Mouse (Mus musculus): ENCODE results near the gene Ust. TPM values are rescaled to one million over a fixed set of nuclear protein-coding genes. Genes with fewer than 3 reads are reported as not detected.

Gene Ust
- total and polyA plus RNA-seq, 3 experiments: not detected

DNA sequence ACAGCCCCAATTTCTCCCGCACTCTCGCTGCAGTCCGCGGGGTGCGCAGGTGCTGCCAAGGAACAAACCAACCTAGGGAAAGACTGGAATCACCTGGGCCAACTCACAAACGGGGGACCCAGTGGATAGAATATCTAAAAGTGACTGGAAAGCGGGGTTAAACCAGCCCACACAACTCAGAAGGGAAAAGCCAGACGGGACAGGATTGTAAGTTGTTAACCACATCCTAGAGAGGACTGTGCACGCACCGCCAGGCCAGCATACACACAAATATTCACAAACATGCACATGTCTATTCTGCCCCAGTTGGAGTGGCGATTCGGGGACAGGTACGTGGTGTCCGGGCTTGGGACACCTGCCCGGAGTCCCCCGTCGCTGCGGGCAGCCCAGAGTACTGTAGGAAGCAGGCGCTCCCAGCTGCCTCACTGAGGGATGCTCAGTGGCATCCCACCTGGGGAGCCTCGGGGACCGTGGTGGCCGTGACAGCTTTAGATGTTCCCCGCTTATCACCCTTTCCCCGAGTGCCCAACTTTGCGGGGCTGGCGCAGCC lies 959 bp downstream of the Ust start:
- H3K36me3 ChIP-seq (replicated peaks in 1 of 2; ENCODE audit: control insufficient read depth in 1 of 2, insufficient read depth in 1 of 2, low read length in 1 of 2): no peaks in the 10 kb centered on the region
- no peak overlapping the region for H3K27ac ChIP-seq (ENCODE audit: insufficient read depth, low read depth)
- peaks cover 0 to 4% of the 10 kb centered on the region in 2 experiments; a peak in 2 of 4 replicates for H3K4me1 ChIP-seq (ENCODE audit: control insufficient read depth in 1 of 2, insufficient read depth in 2 of 2)
- in situ Hi-C loops (cut with MboI; ENCODE audit: low pct_ligation_motif_present, low pct_unique_long_range_greater_than_20kb, low sequenced_read_pairs): no loop called here
- no peak for DNase-seq (ENCODE audit: extremely low read depth)
- no peaks in the 10 kb centered on the region for H3K27me3 ChIP-seq (replicated peaks)
- no peak overlapping the region for H3K4me3 ChIP-seq (replicated peaks in 1 of 3; ENCODE audit: low read depth in 2 of 3, low read length in 2 of 3, poor library complexity in 1 of 3)
- dilution Hi-C loops (cut with MboI; ENCODE audit: extremely low pct_ligation_motif_present, extremely low pct_unique_long_range_greater_than_20kb, low sequenced_read_pairs): no loop called here
- no peaks in the 10 kb centered on the region for H3K79me2 ChIP-seq (replicated peaks; ENCODE audit: control insufficient read depth, extremely low read depth, insufficient read depth, poor library complexity, severe bottlenecking)
- H3K9me3 ChIP-seq (replicated peaks; ENCODE audit: low read length): peaks cover 11% of the 10 kb centered on the region
- TF ChIP-seq UBTF (IDR thresholded peaks at IDR 0.05; ENCODE audit: low read depth, low read length): no peak
- no peak overlapping the region for H3K9ac ChIP-seq (ENCODE audit: insufficient read depth, low read depth)
- H3K4me2 ChIP-seq (ENCODE audit: insufficient read depth, low read depth, poor library complexity, severe bottlenecking): no peak overlapping the region

DNA sequence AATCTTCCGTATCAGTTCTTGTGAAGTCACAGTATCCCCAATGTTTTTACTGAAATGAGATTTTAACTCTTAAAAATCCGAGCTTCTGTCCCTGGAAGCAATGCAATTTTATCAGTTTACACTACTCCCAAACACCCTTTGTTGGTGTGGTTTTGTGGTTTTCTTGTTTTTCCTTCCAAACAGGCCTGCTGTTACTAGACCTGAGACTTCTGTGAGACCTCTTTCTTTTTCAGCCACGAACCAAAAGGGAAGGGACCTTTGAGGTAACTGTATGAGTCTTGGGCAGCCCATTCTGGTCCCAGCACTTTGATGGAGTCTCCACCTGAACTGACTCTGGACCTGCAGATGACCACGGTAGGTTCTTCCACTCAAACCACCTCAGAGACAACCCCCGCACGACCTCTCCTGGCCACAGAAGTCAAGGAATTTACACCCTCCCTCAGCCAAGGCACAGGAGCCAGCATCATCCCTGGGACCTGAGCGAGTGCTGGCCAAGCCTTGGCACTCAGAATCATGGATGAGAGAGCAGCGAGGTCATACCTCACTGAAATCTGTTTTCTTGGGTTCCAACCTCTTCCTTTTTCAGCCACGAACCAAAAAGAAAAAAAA lies 1.6 kb downstream of the Ust start:
- no peak for DNase-seq (ENCODE audit: extremely low read depth)
- in situ Hi-C loops (cut with MboI; ENCODE audit: low pct_ligation_motif_present, low pct_unique_long_range_greater_than_20kb, low sequenced_read_pairs) (no loop called here), dilution Hi-C loops (cut with MboI; ENCODE audit: extremely low pct_ligation_motif_present, extremely low pct_unique_long_range_greater_than_20kb, low sequenced_read_pairs) (no loop called here)
- Histone ChIP-seq H3K36me3 (replicated peaks in 1 of 2; ENCODE audit: control insufficient read depth in 1 of 2, insufficient read depth in 1 of 2, low read length in 1 of 2) (no peaks in the 10 kb centered on the region), H3K9ac (ENCODE audit: insufficient read depth, low read depth) (no peak overlapping the region), H3K4me1 (ENCODE audit: control insufficient read depth in 1 of 2, insufficient read depth in 2 of 2) (peaks cover 0 to 4% of the 10 kb centered on the region in 2 experiments; a peak in 2 of 4 replicates), H3K4me2 (ENCODE audit: insufficient read depth, low read depth, poor library complexity, severe bottlenecking) (no peak overlapping the region), H3K79me2 (replicated peaks; ENCODE audit: control insufficient read depth, extremely low read depth, insufficient read depth, poor library complexity, severe bottlenecking) (no peaks in the 10 kb centered on the region), H3K27me3 (replicated peaks) (no peaks in the 10 kb centered on the region), H3K27ac (ENCODE audit: insufficient read depth, low read depth) (no peak overlapping the region), H3K4me3 (replicated peaks in 1 of 3; ENCODE audit: low read depth in 2 of 3, low read length in 2 of 3, poor library complexity in 1 of 3) (no peak overlapping the region), H3K9me3 (replicated peaks; ENCODE audit: low read length) (peaks cover 11% of the 10 kb centered on the region)
- TF ChIP-seq MYC (IDR thresholded peaks at IDR 0.05; ENCODE audit: low read depth, low read length): no peak
- TF ChIP-seq ZNF384 (IDR thresholded peaks at IDR 0.05; ENCODE audit: low read depth, low read length): no peak
- no peak for TF ChIP-seq TCF12 (IDR thresholded peaks at IDR 0.05; ENCODE audit: low read depth, low read length)
- no peak for TF ChIP-seq E2F4 (IDR thresholded peaks at IDR 0.05; ENCODE audit: insufficient replicate concordance, low read depth, low read length)
- TF ChIP-seq MAX (IDR thresholded peaks at IDR 0.05; ENCODE audit: low read length): no peak
- no peak for TF ChIP-seq SIN3A (IDR thresholded peaks at IDR 0.05; ENCODE audit: low read length)
- TF ChIP-seq ZMIZ1 (IDR thresholded peaks at IDR 0.05; ENCODE audit: low read depth, low read length): no peak
- TF ChIP-seq MAZ (IDR thresholded peaks at IDR 0.05; ENCODE audit: low read depth, low read length): no peak
- TF ChIP-seq KAT2A (IDR thresholded peaks at IDR 0.05; ENCODE audit: insufficient replicate concordance, low read length): no peak
- TF ChIP-seq CHD2 (IDR thresholded peaks at IDR 0.05; ENCODE audit: low read length): no peak
- TF ChIP-seq JUND (conservative IDR thresholded peaks at IDR 0.05; ENCODE audit: low read depth, low read length): no peak
- TF ChIP-seq SMC3 (IDR thresholded peaks at IDR 0.05; ENCODE audit: low read depth, low read length): no peak
- TF ChIP-seq ETS1 (conservative IDR thresholded peaks at IDR 0.05; ENCODE audit: low read depth, low read length): no peak
- no peak for TF ChIP-seq MXI1 (IDR thresholded peaks at IDR 0.05; ENCODE audit: low read depth, low read length)
- no peak for TF ChIP-seq GABPA (IDR thresholded peaks at IDR 0.05; ENCODE audit: insufficient replicate concordance, low read depth, low read length)
- no peak for TF ChIP-seq TBP (conservative IDR thresholded peaks at IDR 0.05; ENCODE audit: low read depth, low read length)
- TF ChIP-seq EP300 (IDR thresholded peaks at IDR 0.05; ENCODE audit: low read length): no peak

Measured in CH12.LX (cell line).